Mouse (Mus musculus): ENCODE data around the gene Fahd1.

Gene Fahd1

GRCm38 (mm10) chr17:24885356-24886133, 35.4 kb upstream of the Fahd1 start:
- no peak for DNase-seq (ENCODE audit: low spot score in 2 of 2)

GRCm38 (mm10) chr17:24884391-24884790, 34.2 kb upstream of the Fahd1 start:
- no peak for DNase-seq (ENCODE audit: low spot score in 2 of 2)

- peak in 1 of 2 experiments; percentile 34 for DNase-seq (ENCODE audit: low spot score in 2 of 2)
These were observed 31.7 kb upstream of the Fahd1 start for GRCm38 (mm10) chr17:24881738-24882440.

GRCm38 (mm10) chr17:24878531-24878930, 28.4 kb upstream of the Fahd1 start:
- no peak for DNase-seq (ENCODE audit: low spot score in 2 of 2)

GRCm38 (mm10) chr17:24878117-24878397, 27.9 kb upstream of the Fahd1 start:
- no peak for DNase-seq (ENCODE audit: low spot score in 2 of 2)

- no peak for DNase-seq (ENCODE audit: low spot score in 2 of 2)
These were observed 27.4 kb upstream of the Fahd1 start for GRCm38 (mm10) chr17:24877336-24878116.

GRCm38 (mm10) chr17:24874989-24875388, 24.8 kb upstream of the Fahd1 start:
- DNase-seq (ENCODE audit: low spot score in 2 of 2): no peak

GRCm38 (mm10) chr17:24874405-24874745, 24.2 kb upstream of the Fahd1 start:
- DNase-seq (ENCODE audit: low spot score in 2 of 2): no peak

GRCm38 (mm10) chr17:24873695-24874404, 23.7 kb upstream of the Fahd1 start:
- DNase-seq (ENCODE audit: low spot score in 2 of 2): no peak

- DNase-seq (ENCODE audit: low spot score in 2 of 2): no peak
These were observed 17.8 kb upstream of the Fahd1 start for GRCm38 (mm10) chr17:24867914-24868313.

GRCm38 (mm10) chr17:24865776-24866175, 15.6 kb upstream of the Fahd1 start, which contains the start of gene Igfals:
TSS of gene Igfals (plus strand) at chr17:24865997.
- no peak for DNase-seq (ENCODE audit: low spot score in 2 of 2)

GRCm38 (mm10) chr17:24861785-24862184, 11.6 kb upstream of the Fahd1 start:
- DNase-seq (ENCODE audit: low spot score in 2 of 2): no peak

- no peak for DNase-seq (ENCODE audit: low spot score in 2 of 2)
These were observed 9.9 kb upstream of the Fahd1 start for GRCm38 (mm10) chr17:24860076-24860475.

GRCm38 (mm10) chr17:24858967-24859366, 8.8 kb upstream of the Fahd1 start:
- peak; percentile 18 to 25 for DNase-seq (ENCODE audit: low spot score in 2 of 2)

GRCm38 (mm10) chr17:24857831-24858470, 7.8 kb upstream of the Fahd1 start:
- peak in 1 of 2 experiments; percentile 14 for DNase-seq (ENCODE audit: low spot score in 2 of 2)

GRCm38 (mm10) chr17:24856589-24856988, 6.4 kb upstream of the Fahd1 start:
- peak in 1 of 2 experiments; percentile 6 for DNase-seq (ENCODE audit: low spot score in 2 of 2)

GRCm38 (mm10) chr17:24855838-24856464, 5.8 kb upstream of the Fahd1 start:
- peak in 1 of 2 experiments; percentile 12 for DNase-seq (ENCODE audit: low spot score in 2 of 2)

- no peak for DNase-seq (ENCODE audit: low spot score in 2 of 2)
These were observed 1.4 kb upstream of the Fahd1 start for GRCm38 (mm10) chr17:24851381-24852125.

GRCm38 (mm10) chr17:24850773-24851127, 586 bp upstream of the Fahd1 start:
- DNase-seq (ENCODE audit: low spot score in 2 of 2): no peak

- no peak for DNase-seq (ENCODE audit: low spot score in 2 of 2)
These were observed 465 bp downstream of the Fahd1 start for GRCm38 (mm10) chr17:24849733-24850064.
